Mouse (Mus musculus): Measurements from ENCODE around the gene Tanc2. TPM values are rescaled to one million over a fixed set of nuclear protein-coding genes. Genes with fewer than 3 reads are reported as not detected.

Tanc2 gene
- polyA plus RNA-seq, 1 experiment from 2014 or later = 11.6 TPM

DNA sequence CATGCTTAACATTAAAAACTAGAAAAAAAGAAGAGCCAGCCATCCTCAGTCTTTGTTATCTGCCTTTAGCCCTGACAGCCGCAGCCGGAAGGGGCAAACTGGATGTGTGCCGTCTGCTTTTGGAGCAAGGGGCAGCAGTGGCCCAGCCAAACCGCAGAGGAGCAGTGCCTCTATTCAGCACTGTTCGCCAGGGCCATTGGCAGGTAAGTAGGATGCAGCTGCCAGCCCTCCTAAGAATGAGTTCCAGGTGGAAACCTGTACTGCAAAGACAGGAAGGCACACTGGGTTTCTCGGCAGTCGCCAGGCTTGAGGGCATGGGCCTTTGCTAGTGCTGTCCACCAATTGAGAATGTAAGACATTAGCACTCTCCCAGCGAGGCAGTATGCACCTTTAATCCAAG, 319.1 kb downstream of the Tanc2 start:
- H3K9me3 ChIP-seq (ENCODE audit: low read length) = no peaks in the 10 kb centered on the region
- H3K4me2 ChIP-seq (replicated peaks; ENCODE audit: low read depth, low read length) = no peak overlapping the region
- no peak for ATAC-seq
- H3K27ac ChIP-seq (ENCODE audit: low read length) = no peak overlapping the region
- H3K27me3 ChIP-seq (replicated peaks; ENCODE audit: insufficient read depth, low read length) = no peaks in the 10 kb centered on the region
- no peaks in the 10 kb centered on the region; the same call in 1 of the 2 replicates for H3K4me1 ChIP-seq (ENCODE audit: insufficient read depth, low read depth, low read length)
- no peak overlapping the region for H3K9ac ChIP-seq (replicated peaks; ENCODE audit: low read depth)
- no peaks in the 10 kb centered on the region for H3K36me3 ChIP-seq (ENCODE audit: insufficient read depth, low read length)
- DNase-seq (ENCODE audit: low spot score) = no peak
- TF ChIP-seq CTCF (IDR thresholded peaks at IDR 0.05) (no peak), EP300 (IDR thresholded peaks at IDR 0.05) (no peak)
- WGBS = 84% methylated on average over 8 of the region's 8 CpGs
- H3K4me3 ChIP-seq (ENCODE audit: low read depth, low read length) = no peak overlapping the region

DNA sequence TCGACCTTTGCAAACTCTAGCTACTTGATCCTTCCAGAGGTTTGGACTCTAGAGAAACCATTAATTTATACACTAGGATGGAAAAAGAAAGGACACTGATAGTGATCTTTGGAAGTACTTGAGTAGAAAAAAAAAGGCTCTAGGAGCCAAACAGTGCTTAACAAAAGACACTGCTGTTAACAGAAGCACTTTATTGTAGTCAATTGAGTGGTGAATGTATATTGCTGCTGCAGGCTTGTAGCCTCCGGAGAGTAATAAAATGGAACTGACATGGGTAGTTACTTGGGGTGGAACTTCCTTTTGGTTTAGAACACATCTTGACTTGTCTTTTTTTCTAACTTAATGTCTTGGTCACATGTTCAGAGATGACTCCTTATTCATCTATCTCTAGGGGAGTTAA, 319.8 kb downstream of the Tanc2 start:
- H3K4me3 ChIP-seq (ENCODE audit: low read depth, low read length) = no peak overlapping the region
- ATAC-seq (no peak), DNase-seq (ENCODE audit: low spot score) (no peak)
- H3K9ac ChIP-seq (replicated peaks; ENCODE audit: low read depth) = no peak overlapping the region
- no peaks in the 10 kb centered on the region; the same call in 1 of the 2 replicates for H3K4me1 ChIP-seq (ENCODE audit: insufficient read depth, low read depth, low read length)
- TF ChIP-seq EP300 (IDR thresholded peaks at IDR 0.05) = no peak
- no peak for TF ChIP-seq CTCF (IDR thresholded peaks at IDR 0.05)
- H3K27me3 ChIP-seq (replicated peaks; ENCODE audit: insufficient read depth, low read length) = no peaks in the 10 kb centered on the region
- no peaks in the 10 kb centered on the region for H3K9me3 ChIP-seq (ENCODE audit: low read length)
- WGBS = 51% methylated on average over 2 of the region's 2 CpGs
- no peak overlapping the region for H3K4me2 ChIP-seq (replicated peaks; ENCODE audit: low read depth, low read length)
- no peaks in the 10 kb centered on the region for H3K36me3 ChIP-seq (ENCODE audit: insufficient read depth, low read length)
- no peak overlapping the region for H3K27ac ChIP-seq (ENCODE audit: low read length)

- Histone ChIP-seq H3K4me2 (replicated peaks; ENCODE audit: low read depth, low read length) (no peak overlapping the region), H3K36me3 (ENCODE audit: insufficient read depth, low read length) (peaks cover 1% of the 10 kb centered on the region; the same call in 1 of the 2 replicates), H3K9me3 (ENCODE audit: low read length) (no peaks in the 10 kb centered on the region), H3K4me1 (ENCODE audit: insufficient read depth, low read depth, low read length) (no peaks in the 10 kb centered on the region), H3K4me3 (ENCODE audit: low read depth, low read length) (no peak overlapping the region), H3K27ac (ENCODE audit: low read length) (no peak overlapping the region), H3K9ac (replicated peaks; ENCODE audit: low read depth) (no peak overlapping the region), H3K27me3 (replicated peaks; ENCODE audit: insufficient read depth, low read length) (no peaks in the 10 kb centered on the region)
- ATAC-seq (no peak), DNase-seq (ENCODE audit: low spot score) (no peak)
- TF ChIP-seq EP300 (IDR thresholded peaks at IDR 0.05) (no peak), CTCF (IDR thresholded peaks at IDR 0.05) (no peak)
Observed at GRCm38 (mm10) chr11:105911149-105911548, 321.4 kb downstream of the Tanc2 start.

DNA sequence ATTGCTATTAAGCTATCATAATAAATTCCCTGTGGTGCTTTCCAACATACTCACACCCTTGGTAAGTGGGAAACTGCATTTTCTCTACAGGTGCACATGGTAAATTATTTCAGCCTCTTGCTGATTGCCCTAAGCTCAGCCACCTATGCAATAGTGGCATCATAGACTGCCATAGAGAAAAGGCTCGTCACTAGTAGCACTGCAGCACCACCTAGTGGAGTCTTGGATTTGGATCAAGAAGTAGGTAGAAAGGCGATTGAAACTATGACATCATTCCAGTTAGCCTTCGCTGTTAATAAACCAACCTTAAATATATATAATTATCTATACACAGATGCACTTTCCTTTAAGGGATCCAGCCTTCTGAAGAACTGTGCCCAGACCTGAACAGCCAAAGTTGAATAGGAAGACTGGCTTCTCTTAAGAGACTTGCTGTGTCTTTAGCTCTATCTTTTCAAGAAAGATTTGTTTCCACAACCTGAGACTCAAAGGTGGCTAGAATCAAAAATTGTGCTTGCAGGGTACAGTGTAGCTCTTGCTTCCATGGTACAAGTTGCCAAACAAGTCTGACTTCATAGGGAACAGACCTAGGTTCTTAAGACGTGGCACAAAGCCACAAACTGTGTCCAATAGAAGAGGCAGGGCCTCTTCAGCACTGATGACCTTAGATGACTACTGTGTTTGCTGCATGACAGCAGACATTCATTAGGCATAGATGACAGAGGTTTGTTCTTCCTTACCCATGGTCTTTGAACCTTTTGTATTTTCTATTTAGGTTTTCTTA, 322.0 kb downstream of the Tanc2 start:
- ATAC-seq (peak; percentile 81), DNase-seq (ENCODE audit: low spot score) (peak; percentile 86)
- no peak overlapping the region for H3K27ac ChIP-seq (ENCODE audit: low read length)
- no peak overlapping the region for H3K4me2 ChIP-seq (replicated peaks; ENCODE audit: low read depth, low read length)
- peaks cover 4% of the 10 kb centered on the region; the same call in 1 of the 2 replicates for H3K36me3 ChIP-seq (ENCODE audit: insufficient read depth, low read length)
- H3K9ac ChIP-seq (replicated peaks; ENCODE audit: low read depth) = no peak overlapping the region
- H3K4me1 ChIP-seq (ENCODE audit: insufficient read depth, low read depth, low read length) = no peaks in the 10 kb centered on the region
- WGBS = 20% methylated on average over 4 of the region's 4 CpGs
- no peaks in the 10 kb centered on the region for H3K27me3 ChIP-seq (replicated peaks; ENCODE audit: insufficient read depth, low read length)
- 0 out of 2 replicates have a peak, but pooled peaks have one; percentile 12 for TF ChIP-seq EP300 (IDR thresholded peaks at IDR 0.05)
- peak; percentile 92 for TF ChIP-seq CTCF (IDR thresholded peaks at IDR 0.05)
- H3K9me3 ChIP-seq (ENCODE audit: low read length) = no peaks in the 10 kb centered on the region
- H3K4me3 ChIP-seq (ENCODE audit: low read depth, low read length) = no peak overlapping the region

DNA sequence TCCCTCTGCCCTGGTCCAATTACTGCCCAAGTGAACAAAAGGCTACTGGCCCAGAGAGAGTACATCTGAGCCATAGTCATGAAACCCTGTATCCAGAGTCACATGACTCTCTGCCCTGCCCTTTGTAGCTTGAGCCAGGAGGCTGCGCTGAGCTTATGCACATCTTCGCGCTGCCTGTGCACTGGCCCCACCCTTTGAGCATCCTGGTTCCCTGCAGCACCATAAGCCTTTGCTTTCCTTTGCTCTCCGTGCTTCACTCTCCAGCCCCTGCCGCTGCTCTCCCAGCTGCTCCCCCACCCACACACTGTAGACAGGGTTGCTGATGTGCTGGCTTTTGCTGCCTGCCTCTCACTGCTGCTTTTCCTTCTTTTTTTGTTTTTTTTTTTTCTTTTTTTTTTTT, 323.8 kb downstream of the Tanc2 start:
- Histone ChIP-seq H3K9me3 (ENCODE audit: low read length) (no peaks in the 10 kb centered on the region), H3K9ac (replicated peaks; ENCODE audit: low read depth) (no peak overlapping the region), H3K27ac (ENCODE audit: low read length) (no peak overlapping the region), H3K27me3 (replicated peaks; ENCODE audit: insufficient read depth, low read length) (no peaks in the 10 kb centered on the region), H3K4me1 (ENCODE audit: insufficient read depth, low read depth, low read length) (no peaks in the 10 kb centered on the region), H3K4me3 (ENCODE audit: low read depth, low read length) (no peak overlapping the region), H3K36me3 (ENCODE audit: insufficient read depth, low read length) (peaks cover 4% of the 10 kb centered on the region; the same call in 1 of the 2 replicates), H3K4me2 (replicated peaks; ENCODE audit: low read depth, low read length) (no peak overlapping the region)
- 64% methylated on average over 5 of the region's 5 CpGs for WGBS
- no peak for DNase-seq (ENCODE audit: low spot score)
- no peak for ATAC-seq
- TF ChIP-seq EP300 (IDR thresholded peaks at IDR 0.05) (no peak), CTCF (IDR thresholded peaks at IDR 0.05) (no peak)

DNA sequence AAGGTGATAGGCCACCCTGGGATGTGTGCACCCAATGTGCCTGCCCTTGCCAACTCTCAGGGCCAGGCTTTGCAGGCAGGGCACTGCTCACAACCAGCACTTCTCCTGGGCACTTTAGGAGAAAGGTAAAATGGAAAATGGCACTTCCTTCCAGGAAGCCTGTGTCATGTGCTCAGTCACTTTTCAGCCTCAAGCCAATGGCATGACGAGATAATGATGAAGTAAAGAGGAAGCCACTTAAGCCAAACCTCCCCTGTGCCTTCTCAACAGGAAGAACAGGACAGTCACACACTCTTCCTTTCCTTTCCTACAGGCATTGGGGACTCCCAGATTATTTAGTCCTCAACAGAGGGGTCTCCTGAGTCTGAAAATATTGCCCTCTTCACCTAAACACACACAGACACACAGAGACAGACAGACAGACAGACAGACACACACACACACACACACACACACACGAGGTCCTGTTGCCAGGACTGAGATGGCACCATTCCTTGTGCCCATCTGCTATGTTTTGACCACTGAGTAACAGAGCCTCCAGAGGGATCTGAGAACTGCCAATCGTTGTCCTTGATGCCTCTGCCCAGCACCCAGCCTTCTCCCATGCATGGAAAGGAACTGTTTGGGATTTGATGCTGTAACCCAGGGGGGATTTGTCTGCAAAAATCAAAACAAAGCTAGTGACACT, 330.5 kb downstream of the Tanc2 start:
- Histone ChIP-seq H3K4me1 (ENCODE audit: insufficient read depth, low read depth, low read length) (no peaks in the 10 kb centered on the region), H3K9ac (replicated peaks; ENCODE audit: low read depth) (no peak overlapping the region), H3K9me3 (ENCODE audit: low read length) (no peaks in the 10 kb centered on the region), H3K4me2 (replicated peaks; ENCODE audit: low read depth, low read length) (no peak overlapping the region), H3K36me3 (ENCODE audit: insufficient read depth, low read length) (peaks cover 22% of the 10 kb centered on the region), H3K4me3 (ENCODE audit: low read depth, low read length) (no peak overlapping the region), H3K27ac (ENCODE audit: low read length) (no peak overlapping the region), H3K27me3 (replicated peaks; ENCODE audit: insufficient read depth, low read length) (no peaks in the 10 kb centered on the region)
- TF ChIP-seq EP300 (IDR thresholded peaks at IDR 0.05) = no peak
- no peak for TF ChIP-seq CTCF (IDR thresholded peaks at IDR 0.05)
- DNase-seq (ENCODE audit: low spot score) (no peak), ATAC-seq (no peak)
- WGBS = 79% methylated on average over 3 of the region's 3 CpGs

Measured in lung, postnatal 0 days (tissue).